Mouse (Mus musculus) embryo, embryonic 10 days (tissue): Measurements from ENCODE around the gene Rpl9-ps1.

Experiments
- DNase-seq: peaks from one replicate; pipeline ENCODE4 v3.0.0-alpha.2; 2015; ENCODE audit warnings: low spot score

Gene Rpl9-ps1

DNA sequence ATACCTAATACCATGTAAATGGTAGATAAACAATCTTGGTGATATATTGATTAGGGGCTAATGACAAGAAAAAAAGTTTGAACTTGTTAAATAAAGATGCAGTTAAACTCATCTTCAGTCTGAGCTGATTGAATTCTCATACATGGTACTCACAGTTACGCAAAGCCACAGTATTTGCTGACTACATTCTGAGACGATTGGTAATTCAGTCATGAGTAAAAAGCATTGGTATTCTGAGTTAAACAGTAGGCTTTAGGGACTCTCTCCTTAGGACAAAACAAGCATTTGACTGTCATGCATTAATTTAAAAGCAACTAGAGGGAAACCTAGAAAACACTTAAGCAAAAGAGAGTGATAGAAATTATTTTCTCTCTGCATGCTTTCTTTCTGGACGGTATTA lies 21.8 kb downstream of the Rpl9-ps1 start:
- no peak for DNase-seq

GRCm38 (mm10) chr11:83619037-83619436 lies 26.4 kb downstream of the Rpl9-ps1 start:
- no peak for DNase-seq

GRCm38 (mm10) chr11:83618238-83618637 lies 27.2 kb downstream of the Rpl9-ps1 start:
- DNase-seq, result no peak

GRCm38 (mm10) chr11:83616586-83616985 lies 28.8 kb downstream of the Rpl9-ps1 start:
- no peak for DNase-seq

DNA sequence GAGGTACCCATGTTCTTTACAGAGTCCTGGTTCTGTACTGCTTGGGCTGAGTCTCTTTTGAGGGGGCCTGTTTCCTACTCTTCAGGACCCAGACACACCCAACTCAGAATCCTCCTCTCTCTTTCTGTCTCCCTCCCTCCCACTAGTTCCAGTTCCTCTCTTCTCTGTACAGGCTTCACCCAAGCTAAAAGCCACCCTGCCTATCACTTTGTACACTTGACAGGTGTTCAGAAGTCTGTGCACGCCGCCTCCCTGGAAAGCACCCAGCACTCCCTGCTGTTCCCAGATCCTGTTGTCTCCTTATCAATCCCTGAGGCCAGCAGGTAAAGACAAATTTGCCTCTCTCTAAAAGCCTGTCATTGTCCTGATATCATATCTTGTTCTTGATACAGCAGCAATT lies 34.5 kb downstream of the Rpl9-ps1 start:
- DNase-seq, result no peak

DNA sequence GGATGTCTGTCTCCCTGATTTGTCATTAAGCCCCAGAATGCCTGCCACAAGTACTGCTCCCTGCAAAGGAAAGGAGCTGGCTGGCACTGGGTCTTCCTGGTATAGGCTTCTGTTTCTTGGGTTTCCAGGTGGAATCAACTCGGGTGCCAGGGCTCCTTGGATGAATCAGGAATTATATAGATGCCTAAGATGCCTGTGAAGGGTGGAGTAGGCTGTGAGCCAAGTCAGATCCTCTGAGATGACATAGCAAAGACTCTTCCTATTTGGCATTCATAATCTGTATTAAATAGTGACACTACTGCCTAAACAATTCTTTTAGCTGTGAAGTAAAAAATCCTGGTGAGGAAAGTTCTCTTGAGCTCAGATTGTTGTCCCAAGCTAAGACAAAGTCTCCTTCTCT lies 39.0 kb downstream of the Rpl9-ps1 start:
- no peak for DNase-seq

DNA sequence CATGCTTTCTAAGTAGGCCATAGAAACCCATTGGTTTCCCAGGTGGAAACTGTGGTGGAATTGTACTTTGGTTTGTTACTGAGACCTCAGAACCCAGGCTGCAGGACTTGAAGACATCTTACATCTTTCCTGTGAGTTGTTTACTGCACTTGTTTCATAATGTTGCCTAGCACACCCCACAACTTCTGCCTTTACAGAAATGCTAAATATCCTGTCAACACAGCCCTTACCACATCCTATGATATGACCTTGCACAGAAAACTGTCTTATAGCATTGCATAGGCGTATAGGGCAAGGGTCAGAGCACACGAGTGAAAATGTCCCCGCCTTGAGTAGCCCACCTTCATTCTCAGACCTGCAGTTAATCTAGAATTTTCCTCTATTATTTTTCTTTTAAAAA lies 39.9 kb downstream of the Rpl9-ps1 start:
- DNase-seq, result no peak

- DNase-seq, result no peak
Observed at GRCm38 (mm10) chr11:83604698-83605097, 40.7 kb downstream of the Rpl9-ps1 start.

GRCm38 (mm10) chr11:83603399-83603798 lies 42.0 kb downstream of the Rpl9-ps1 start:
- no peak for DNase-seq

DNA sequence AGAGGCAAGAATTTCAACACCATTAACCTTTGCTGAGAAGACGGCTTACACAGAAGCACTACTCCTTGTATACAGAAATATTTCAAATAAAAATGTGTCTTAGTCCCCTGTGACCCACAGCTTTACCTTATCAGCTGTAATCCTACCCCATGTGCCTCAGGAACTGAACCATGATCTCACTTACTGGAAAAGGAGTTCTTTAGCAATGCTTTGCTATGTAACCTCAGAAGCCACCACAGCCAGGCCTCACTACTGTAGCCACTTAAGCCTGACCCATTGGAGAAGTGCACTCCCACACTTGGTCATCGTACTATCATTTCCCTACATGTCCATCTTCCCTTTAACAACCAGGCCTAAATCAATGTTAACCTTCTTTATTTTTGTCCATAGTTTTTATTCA lies 44.8 kb downstream of the Rpl9-ps1 start:
- no peak for DNase-seq

DNA sequence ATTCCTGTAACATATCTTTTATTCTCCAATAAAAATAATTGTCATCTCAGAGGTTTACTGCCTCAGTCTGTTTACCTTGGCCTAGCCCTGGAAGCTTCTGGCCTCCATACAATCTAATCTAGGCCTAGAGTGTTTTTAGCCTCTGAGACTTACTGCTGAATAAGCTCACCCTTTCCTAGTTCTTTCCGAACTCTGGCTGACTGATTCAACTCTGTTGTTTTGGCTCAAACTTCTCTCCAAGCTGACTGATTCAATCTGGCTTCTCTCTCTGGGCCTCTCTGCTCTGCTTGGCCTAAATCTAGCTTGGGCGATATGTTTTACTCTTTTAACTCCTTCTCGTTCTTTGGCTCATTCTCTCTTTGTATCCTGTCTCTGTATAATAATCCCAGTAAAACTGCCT lies 46.4 kb downstream of the Rpl9-ps1 start:
- DNase-seq, result no peak

DNA sequence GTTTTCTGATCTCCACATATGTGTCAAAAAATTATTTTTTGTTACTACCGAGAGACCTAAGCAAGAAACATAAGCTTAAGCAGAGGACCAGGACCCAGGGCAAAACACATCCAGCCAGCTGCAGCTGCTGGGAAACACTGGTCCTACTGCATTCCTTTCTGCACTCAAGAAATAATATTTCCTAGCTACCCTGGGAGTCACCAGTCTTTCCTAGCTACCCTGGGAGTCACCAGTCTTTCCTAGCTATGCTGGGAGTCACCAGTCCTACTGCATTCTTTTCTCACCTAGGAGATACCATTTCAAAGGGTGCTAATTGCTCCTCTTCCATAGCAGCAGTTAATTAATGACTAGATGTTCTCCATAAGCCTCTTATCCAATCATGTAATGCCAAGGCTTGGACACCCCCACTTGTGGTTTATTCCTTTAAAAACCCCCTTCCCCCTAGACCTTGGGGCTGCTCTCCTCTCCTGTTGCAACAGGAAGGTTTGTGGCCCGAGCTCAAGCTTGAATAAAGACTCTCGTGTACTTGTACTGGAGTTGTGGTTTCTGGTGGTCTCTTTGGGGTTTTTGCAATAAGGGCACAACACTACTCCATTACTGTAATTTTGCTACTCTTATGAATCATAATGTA lies 47.1 kb downstream of the Rpl9-ps1 start:
- DNase-seq, result no peak

GRCm38 (mm10) chr11:83597796-83598195 lies 47.6 kb downstream of the Rpl9-ps1 start:
- no peak for DNase-seq

DNA sequence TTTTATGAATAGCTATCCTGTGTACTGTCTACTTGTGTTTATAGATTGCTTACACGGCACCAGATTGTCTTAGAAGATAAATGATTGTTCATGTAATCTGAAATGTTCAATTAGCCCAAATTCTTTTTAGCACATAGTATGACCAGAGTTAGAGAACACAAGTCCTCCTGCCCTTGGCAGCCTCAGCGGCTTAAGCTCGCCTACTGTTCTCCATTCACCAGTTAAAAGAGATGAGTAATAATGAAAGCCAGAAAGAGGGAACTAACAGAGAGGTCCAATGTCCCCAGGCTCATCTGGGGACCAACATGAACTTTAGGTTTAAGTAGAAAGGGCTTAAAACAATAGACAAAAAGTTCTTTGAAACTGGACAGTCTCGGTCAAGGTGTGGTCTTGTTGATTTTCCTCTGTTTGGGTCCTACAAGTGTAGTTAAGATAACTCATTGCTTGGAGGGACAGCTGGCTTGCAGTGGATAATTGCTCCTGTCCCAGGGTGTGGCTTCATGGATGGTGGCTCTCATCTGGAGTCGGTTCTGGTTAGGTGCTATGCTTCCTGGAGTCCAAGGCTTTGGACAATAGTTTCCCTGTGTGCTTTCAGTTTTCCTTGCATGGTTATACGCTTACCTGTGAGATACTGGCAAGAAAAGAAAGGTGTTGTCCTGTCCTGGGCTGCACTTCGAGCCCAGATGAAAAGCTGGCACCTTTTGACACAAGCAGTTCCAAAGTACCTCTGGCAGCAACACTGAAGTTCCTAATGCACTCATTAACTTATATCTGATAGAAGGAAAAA lies 49.6 kb downstream of the Rpl9-ps1 start:
- DNase-seq, result no peak
